Mouse (Mus musculus) liver, postnatal 0 days (tissue): ENCODE results near the gene Igsf9. TPM values are rescaled to one million over a fixed set of nuclear protein-coding genes. Genes with fewer than 3 reads are reported as not detected.
A peak's percentile ranks its signal among the peaks of the same experiment; 100 is the strongest.

Experiments used
- ATAC-seq: fragments of 200-750 bp; cut with Nextera tagmentation; 2 replicates; pipeline ENCODE4 v1.8.0; 2017; ENCODE audit warnings: mild to moderate bottlenecking, moderate library complexity
- DNase-seq: peaks from one replicate; pipeline ENCODE4 v3.0.0-alpha.2; 2016
- H3K27ac ChIP-seq: fragments of 300-500 bp; sonication (generic); 2 replicates; pipeline ENCODE4 v1.5.1; 2014; ENCODE audit warnings: antibody characterized with exemption, moderate library complexity, mild to moderate bottlenecking, low read depth
- H3K27me3 ChIP-seq: fragments of 300-500 bp; sonication (generic); 2 replicates; pipeline ENCODE4 v1.6.1; 2014; ENCODE audit warnings: low read length, control low read depth, mixed read lengths; ENCODE audit not compliant: insufficient read depth
- H3K36me3 ChIP-seq: fragments of 300-500 bp; sonication (generic); replicated peaks from 2 replicates; pipeline ENCODE4 v1.6.1; 2014; ENCODE audit warnings: mild to moderate bottlenecking, control low read depth, low read length, moderate library complexity, mixed read lengths; ENCODE audit not compliant: insufficient read depth
- H3K4me1 ChIP-seq: fragments of 300-500 bp; sonication (generic); 2 replicates; pipeline ENCODE4 v1.6.1; 2014; ENCODE audit warnings: antibody characterized with exemption, mild to moderate bottlenecking, control low read depth; ENCODE audit not compliant: insufficient read depth
- H3K4me2 ChIP-seq: fragments of 300-500 bp; sonication (generic); 2 replicates; pipeline ENCODE4 v1.6.1; 2014; ENCODE audit warnings: low read depth, mild to moderate bottlenecking, low read length, moderate library complexity, mixed read lengths
- H3K4me3 ChIP-seq: fragments of 300-500 bp; sonication (generic); 2 replicates; pipeline ENCODE4 v1.5.1; 2014; ENCODE audit warnings: low read depth, low read length
- H3K9ac ChIP-seq: fragments of 300-500 bp; sonication (generic); replicated peaks from 2 replicates; pipeline ENCODE4 v1.6.1; 2014; ENCODE audit warnings: mild to moderate bottlenecking, moderate library complexity
- H3K9me3 ChIP-seq: fragments of 300-500 bp; sonication (generic); 2 replicates; pipeline ENCODE4 v1.6.1; 2016; ENCODE audit warnings: mild to moderate bottlenecking, control low read depth, low read length, mixed read lengths
- CTCF ChIP-seq: sonication (generic); IDR thresholded peaks from 2 replicates; pipeline ENCODE4 v1.5.1; 2016; ENCODE audit warnings: antibody characterized with exemption, low read depth
- EP300 ChIP-seq: IDR thresholded peaks from 2 replicates; pipeline ENCODE4 v1.6.1; 2016; ENCODE audit warnings: antibody characterized with exemption, low read depth, mild to moderate bottlenecking
- WGBS: fragments of 180-500 bp; shearing (Covaris S2); extraction: QIAGEN DNeasy Blood & Tissue Kit; methylation state at CpG from one replicate; pipeline ENCODE4 v1.1.7; 2014; ENCODE audit not compliant: insufficient replicate concordance; 5-methylcytosine and 5-hydroxymethylcytosine counted together
- polyA plus RNA-seq: library from polyadenylated mRNA; unstranded; fragments of >200 nt; fragmentation: Nextera tagmentation; extraction: Ambion mirVana; gene quantifications from 2 replicates; pipeline ENCODE4 v1.2.1, GENCODE M21; 2015

Gene Igsf9
- polyA plus RNA-seq, 1 experiment from 2014 or later: 0.73 TPM

DNA sequence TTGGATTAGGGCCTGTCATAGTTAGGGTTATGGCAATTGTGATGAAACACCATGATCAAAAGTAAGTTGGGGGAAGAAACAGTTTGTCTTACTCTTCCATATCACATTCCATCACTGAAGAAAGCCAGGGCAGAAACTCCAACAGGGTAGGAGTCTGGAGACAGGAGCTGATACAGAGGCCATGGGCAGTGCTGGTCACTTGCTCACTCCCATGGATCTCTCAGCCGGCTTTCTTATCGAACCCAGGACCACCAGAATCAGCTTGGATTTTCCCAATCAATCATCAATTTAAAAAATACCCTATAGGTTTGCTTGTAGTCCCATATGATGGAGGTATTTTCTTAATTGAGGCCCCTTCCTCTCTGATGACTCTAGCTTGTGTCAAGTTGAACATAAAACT is 27.8 kb upstream of the Igsf9 start:
- no peak overlapping the region for H3K4me2 ChIP-seq
- no peak overlapping the region for H3K4me3 ChIP-seq
- H3K36me3 ChIP-seq: no peaks in the 10 kb centered on the region
- WGBS: 78% methylated on average over 2 of the region's 2 CpGs
- no peak for ATAC-seq
- no peak overlapping the region for H3K27ac ChIP-seq
- no peaks in the 10 kb centered on the region for H3K9me3 ChIP-seq
- TF ChIP-seq CTCF (no peak), EP300 (no peak)
- no peaks in the 10 kb centered on the region for H3K4me1 ChIP-seq
- no peak for DNase-seq
- H3K9ac ChIP-seq: no peak overlapping the region
- H3K27me3 ChIP-seq: no peaks in the 10 kb centered on the region

DNA sequence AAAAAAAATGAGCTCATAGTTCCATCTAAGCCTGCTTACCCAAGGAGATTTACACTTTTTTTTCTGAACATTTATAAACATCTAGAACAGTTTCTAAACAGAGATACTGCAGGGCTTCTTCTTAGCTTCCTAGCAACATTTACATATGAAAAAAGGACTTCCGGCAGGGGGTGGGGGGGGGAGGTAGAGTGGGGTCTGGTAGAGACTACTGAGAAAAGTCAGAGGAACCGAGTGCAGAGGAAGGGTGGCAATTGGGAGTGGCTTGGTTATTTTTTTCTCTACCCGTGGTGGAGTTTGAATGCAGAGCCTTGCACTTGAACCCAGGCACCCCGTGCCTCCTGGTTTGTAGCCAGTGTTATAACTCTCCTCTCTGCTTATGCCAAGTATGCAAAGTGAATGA is 26.2 kb upstream of the Igsf9 start:
- no peak overlapping the region for H3K9ac ChIP-seq
- H3K4me3 ChIP-seq: no peak overlapping the region
- peak overlapping the region; percentile 44; the same call in 1 of the 2 replicates for H3K27ac ChIP-seq
- TF ChIP-seq CTCF (no peak), EP300 (no peak)
- DNase-seq: no peak
- H3K4me1 ChIP-seq: no peaks in the 10 kb centered on the region
- no peaks in the 10 kb centered on the region for H3K9me3 ChIP-seq
- no peak for ATAC-seq
- no peaks in the 10 kb centered on the region for H3K36me3 ChIP-seq
- WGBS: 17% methylated on average over 4 of the region's 4 CpGs
- no peaks in the 10 kb centered on the region for H3K27me3 ChIP-seq
- no peak overlapping the region for H3K4me2 ChIP-seq

GRCm38 (mm10) chr1:172456001-172456677 is 25.4 kb upstream of the Igsf9 start:
- H3K4me2 ChIP-seq: no peak overlapping the region
- no peak overlapping the region for H3K4me3 ChIP-seq
- H3K27ac ChIP-seq: peak overlapping the region; percentile 44; the same call in 1 of the 2 replicates
- 42% methylated on average over 7 of the region's 7 CpGs for WGBS
- no peaks in the 10 kb centered on the region for H3K9me3 ChIP-seq
- no peaks in the 10 kb centered on the region for H3K27me3 ChIP-seq
- no peak overlapping the region for H3K9ac ChIP-seq
- no peaks in the 10 kb centered on the region for H3K36me3 ChIP-seq
- peak; percentile 61; the same call in 1 of the 2 replicates for ATAC-seq
- no peak for DNase-seq
- TF ChIP-seq EP300 (no peak), CTCF (no peak)
- no peaks in the 10 kb centered on the region for H3K4me1 ChIP-seq

GRCm38 (mm10) chr1:172457196-172457595 is 24.4 kb upstream of the Igsf9 start:
- WGBS: 80% methylated on average over 3 of the region's 3 CpGs

DNA sequence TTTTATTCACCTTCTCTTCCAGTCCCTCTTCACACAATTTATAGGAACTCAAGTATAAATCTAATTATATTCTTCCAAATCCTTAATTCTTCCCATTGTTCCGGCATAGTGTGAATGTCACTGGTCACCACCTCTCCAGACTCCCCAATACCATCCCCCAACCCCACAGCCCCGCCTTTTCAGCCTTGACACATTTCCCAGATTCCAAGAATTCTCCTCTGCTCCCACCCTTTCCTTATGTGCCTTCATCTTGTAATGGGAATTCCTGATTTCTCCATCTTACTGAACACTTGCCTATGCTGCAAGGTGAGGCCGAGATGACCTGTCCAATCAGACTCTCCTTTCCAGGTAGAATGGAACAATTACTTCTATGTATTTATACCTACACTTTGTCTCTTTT is 23.5 kb upstream of the Igsf9 start:
- Histone ChIP-seq H3K36me3 (no peaks in the 10 kb centered on the region), H3K27ac (no peak overlapping the region), H3K9me3 (no peaks in the 10 kb centered on the region), H3K4me1 (peaks cover 8% of the 10 kb centered on the region; the same call in 1 of the 2 replicates), H3K4me2 (no peak overlapping the region), H3K4me3 (no peak overlapping the region), H3K27me3 (no peaks in the 10 kb centered on the region), H3K9ac (no peak overlapping the region)
- whole genome bisulfite sequencing: 79% methylated on average over 3 of the region's 3 CpGs
- TF ChIP-seq CTCF (no peak), EP300 (no peak)
- DNase-seq: no peak
- ATAC-seq: no peak

More at GRCm38 (mm10) chr1:172457196-172457595, 24.4 kb upstream of the Igsf9 start:
- no peak for ATAC-seq
- no peak overlapping the region for H3K4me2 ChIP-seq
- H3K4me3 ChIP-seq: no peak overlapping the region
- H3K27me3 ChIP-seq: no peaks in the 10 kb centered on the region
- DNase-seq: no peak
- H3K27ac ChIP-seq: no peak overlapping the region
- TF ChIP-seq EP300 (no peak), CTCF (no peak)
- H3K9ac ChIP-seq: no peak overlapping the region
- no peaks in the 10 kb centered on the region for H3K9me3 ChIP-seq
- peaks cover 2% of the 10 kb centered on the region; the same call in 1 of the 2 replicates for H3K4me1 ChIP-seq
- no peaks in the 10 kb centered on the region for H3K36me3 ChIP-seq

DNA sequence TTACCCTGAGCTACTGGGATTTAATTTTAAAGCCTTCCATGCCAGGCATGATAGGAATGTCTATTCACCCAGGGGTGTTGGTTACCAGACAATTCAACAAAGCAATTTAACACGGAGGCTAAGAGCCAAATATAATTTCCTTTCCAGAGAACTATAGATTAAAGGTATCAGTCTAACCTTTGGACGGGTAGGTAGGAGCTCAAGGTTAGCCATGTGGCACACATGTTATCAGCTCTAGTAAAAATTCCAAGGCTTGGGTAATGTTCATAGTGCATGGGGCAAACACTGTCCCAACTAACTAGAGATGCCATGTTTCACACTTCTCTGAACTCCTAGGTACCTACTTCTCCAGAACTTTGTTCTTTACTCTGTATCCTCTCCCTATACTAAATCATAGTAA is 20.0 kb upstream of the Igsf9 start:
- ATAC-seq: peak; percentile 67

More for the DNA sequence above, 20.0 kb upstream of the Igsf9 start:
- Histone ChIP-seq H3K9me3 (no peaks in the 10 kb centered on the region), H3K4me2 (no peak overlapping the region), H3K36me3 (no peaks in the 10 kb centered on the region), H3K4me1 (peaks cover 12% of the 10 kb centered on the region; the same call in 1 of the 2 replicates), H3K9ac (no peak overlapping the region), H3K4me3 (no peak overlapping the region), H3K27ac (no peak overlapping the region), H3K27me3 (no peaks in the 10 kb centered on the region)
- WGBS: 68% methylated on average over 2 of the region's 2 CpGs
- no peak for TF ChIP-seq CTCF
- TF ChIP-seq EP300: no peak
- no peak for DNase-seq
